Mouse (Mus musculus) R1 (cell line): ENCODE data around the gene Catspere2.
"Not testable (repeated sequence)": the region's sequence is repeated elsewhere in the genome, so short reads cannot be mapped to it uniquely, and the experiment has no call there.

Experiments
- DNase-seq: peaks from one replicate; pipeline ENCODE4 v3.0.0-alpha.2; 2018; ENCODE audit warnings: low read depth, low spot score

Catspere2 gene

DNA sequence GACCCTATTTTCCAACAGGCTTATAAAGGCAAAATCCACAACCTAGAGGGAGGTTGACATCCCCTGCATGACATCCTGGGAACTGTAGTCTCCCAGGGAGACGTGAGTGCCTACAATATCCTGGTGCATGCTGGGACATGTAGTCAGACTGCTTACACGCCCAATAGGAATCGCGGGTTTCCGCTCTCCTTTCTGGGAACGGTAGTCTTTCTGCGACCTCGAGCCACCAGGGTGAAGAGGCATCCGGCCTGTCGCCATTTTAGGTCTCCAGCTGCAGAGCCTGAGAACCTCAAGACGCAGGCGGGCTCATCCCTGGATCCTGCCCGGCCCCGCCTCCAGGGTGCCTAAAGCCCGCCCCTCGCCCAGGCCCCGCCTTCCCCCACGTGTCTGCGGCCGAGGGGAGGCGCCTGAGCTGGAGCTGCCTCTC is at the start of gene Catspere2:
TSS of gene Catspere2 (plus strand) at position 400 of the 427 bp plus-strand sequence.
- peak; percentile 99 for DNase-seq

- peak; percentile 20 for DNase-seq
These were observed 42.7 kb upstream of the Catspere2 start for GRCm38 (mm10) chr1:177940422-177940977.

DNA sequence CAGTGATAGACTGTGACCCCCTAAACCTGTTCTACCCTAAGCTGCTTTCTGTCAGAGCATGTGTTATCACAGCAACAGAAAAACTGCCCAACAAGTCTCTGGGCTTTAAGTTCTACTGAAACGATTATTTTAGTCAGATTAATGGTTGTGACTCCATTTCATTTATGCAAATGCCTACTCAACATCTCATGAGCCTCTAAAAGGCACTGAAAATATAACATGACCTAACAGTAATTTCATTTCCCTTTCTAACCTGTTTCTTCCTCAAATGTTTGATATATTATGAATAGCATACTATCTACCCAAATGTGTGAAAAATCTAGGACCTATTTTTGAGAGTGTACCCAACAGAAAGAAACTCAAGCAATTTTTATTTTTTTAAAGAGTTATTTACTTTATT is 1.9 kb upstream of the Catspere2 start:
- DNase-seq = no peak

DNA sequence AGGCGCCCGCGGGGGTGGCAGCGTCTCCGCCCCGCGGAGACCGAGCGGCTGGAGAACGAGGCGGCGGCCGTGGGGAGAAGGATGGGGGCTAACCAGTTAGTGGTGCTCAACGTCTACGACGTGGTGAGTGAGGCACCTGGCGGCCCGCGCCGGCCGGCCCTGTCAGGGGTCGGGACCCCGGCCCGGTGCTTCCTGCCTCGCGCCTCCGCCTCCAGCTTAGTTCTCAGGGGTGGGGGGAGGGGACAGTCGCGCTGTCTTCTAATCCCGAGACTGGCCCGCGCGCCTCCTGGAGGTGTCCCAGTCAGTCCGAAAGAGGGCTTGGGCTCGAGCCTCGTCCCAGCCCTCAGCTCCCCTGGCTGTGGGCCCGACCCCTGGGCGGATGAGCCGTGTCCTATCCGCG is 359 bp downstream of the Catspere2 start:
- DNase-seq = not testable (repeated sequence)

- peak; percentile 34 for DNase-seq
These were observed 983 bp downstream of the Catspere2 start for GRCm38 (mm10) chr1:177984206-177984605.

- peak; percentile 81 for DNase-seq
These were observed 4.3 kb downstream of the Catspere2 start for GRCm38 (mm10) chr1:177987476-177987875.

GRCm38 (mm10) chr1:178072798-178073197 is 89.6 kb downstream of the Catspere2 start:
- DNase-seq = peak; percentile 54

GRCm38 (mm10) chr1:178097865-178098264 is 114.6 kb downstream of the Catspere2 start:
- not testable (repeated sequence) for DNase-seq

- not testable (repeated sequence) for DNase-seq
These were observed 125.3 kb downstream of the Catspere2 start for GRCm38 (mm10) chr1:178108514-178108913.

GRCm38 (mm10) chr1:178122236-178122635 is 139.0 kb downstream of the Catspere2 start:
- not testable (repeated sequence) for DNase-seq

- DNase-seq = no peak
These were observed 151.1 kb downstream of the Catspere2 start for GRCm38 (mm10) chr1:178134288-178134687.

DNA sequence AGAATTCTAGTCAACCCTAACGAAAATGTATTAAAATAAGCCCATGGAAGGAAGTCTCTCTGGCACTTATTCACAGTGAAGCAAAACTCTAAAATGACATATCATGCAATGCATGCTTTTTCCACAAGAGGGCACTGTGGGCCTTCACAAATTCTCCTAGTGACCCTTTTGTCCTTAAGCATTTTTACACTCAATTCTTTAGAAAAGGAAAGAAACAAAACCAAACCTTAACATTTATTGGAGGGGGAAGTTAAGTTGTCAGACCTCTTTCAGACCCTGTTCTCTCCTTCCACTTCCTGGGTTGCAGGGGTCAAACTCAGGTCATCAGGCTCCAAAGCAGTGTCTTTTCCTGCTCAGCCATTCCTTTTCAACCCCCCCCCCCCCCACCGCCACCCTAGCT is 163.3 kb downstream of the Catspere2 start:
- DNase-seq = peak; percentile 44

GRCm38 (mm10) chr1:178146915-178147314 is 163.7 kb downstream of the Catspere2 start:
- DNase-seq = peak; percentile 33

DNA sequence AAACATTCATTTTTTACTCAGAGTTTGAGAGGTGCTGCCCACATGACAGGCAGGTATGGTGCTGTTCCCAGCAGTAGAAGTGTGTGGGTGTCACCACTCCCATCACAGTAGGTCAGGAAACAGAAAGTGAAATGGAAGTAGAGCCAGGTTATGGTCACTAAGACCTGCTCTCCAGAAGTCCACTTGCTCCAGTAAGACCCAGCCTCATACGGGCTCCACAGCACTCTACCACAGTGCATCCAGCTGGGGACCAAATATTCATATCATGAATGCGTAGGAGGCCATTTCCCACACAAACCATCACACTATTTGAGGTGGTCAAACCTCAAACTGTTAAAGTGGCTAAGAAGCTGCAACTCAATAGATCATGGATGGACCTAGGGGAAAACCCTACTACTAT is 199.0 kb downstream of the Catspere2 start:
- no peak for DNase-seq

DNA sequence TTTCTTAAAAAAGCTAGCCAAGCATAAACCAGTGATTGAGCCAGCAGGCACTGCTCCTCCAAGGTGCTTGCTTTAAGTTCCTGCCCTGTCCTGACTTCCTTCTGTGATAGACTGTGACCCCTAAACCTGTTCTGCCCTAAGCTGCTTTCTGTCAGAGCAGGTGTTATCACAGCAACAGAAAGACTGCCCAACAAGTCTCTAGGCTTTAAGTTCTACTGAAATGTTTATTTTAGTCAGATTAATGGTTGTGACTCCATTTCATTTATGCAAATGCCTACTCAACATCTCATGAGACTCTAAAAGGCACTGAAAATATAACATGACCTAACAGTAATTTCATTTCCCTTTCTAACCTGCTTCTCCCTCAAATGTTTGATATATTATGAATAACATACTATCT is 202.4 kb downstream of the Catspere2 start:
- DNase-seq = no peak

DNA sequence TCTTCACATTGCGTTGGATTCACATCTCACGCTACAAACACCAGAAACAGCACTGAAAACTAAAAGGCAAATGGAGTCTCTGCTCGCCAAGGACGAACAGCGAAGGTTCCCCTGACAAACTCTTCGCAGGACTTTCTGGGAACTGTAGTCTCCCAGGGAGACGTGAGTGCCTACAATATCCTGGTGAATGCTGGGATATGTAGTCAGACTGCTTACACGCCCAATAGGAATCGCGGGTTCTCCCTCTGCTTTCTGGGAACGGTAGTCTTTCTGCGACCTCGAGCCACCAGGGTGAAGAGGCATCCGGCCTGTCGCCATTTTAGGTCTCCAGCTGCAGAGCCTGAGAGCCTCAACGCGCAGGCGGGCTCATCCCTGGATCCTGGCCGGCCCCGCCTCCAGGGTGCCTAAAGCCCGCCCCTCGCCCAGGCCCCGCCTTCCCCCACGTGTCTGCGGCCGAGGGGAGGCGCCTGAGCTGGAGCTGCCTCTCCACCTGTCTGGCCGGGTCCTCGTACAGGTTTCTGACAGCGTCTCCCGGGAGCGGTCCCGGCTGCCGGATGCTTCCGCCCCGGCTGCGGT is 204.1 kb downstream of the Catspere2 start, which contains the start of gene Desi2:
TSS of gene Desi2 (plus strand) at position 202 of the 576 bp plus-strand sequence.
- peak; percentile 99 for DNase-seq

DNA sequence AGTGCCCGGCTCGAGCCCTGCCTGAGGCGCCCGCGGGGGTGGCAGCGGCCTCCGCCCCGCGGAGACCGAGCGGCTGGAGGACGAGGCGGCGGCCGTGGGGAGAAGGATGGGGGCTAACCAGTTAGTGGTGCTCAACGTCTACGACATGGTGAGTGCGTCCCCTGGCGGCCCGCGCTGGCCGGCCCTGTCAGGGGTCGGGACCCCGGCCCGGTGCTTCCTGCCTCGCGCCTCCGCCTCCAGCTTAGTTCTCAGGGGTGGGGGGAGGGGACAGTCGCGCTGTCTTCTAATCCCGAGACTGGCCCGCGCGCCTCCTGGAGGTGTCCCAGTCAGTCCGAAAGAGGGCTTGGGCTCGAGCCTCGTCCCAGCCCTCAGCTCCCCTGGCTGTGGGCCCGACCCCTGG is 204.6 kb downstream of the Catspere2 start:
- DNase-seq = not testable (repeated sequence)

DNA sequence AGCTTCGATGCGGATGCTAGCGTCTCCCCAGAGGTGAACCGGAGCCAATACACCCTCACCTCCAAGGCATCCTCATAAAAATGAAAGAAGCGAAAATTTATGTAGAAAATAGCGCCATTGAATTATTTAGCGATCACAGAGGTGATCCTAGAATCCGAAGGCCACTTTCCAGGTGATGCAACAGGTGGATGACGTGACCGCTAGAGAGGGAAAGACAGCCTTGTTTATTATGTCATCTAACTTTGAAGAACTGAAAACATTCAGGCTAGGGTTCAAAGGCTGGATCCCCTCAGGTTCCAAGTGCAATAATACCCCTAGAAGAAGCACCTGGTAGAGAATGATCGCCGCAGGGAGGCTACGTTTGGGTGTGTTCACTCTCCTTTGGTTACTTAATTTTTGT is 205.2 kb downstream of the Catspere2 start:
- no peak for DNase-seq

DNA sequence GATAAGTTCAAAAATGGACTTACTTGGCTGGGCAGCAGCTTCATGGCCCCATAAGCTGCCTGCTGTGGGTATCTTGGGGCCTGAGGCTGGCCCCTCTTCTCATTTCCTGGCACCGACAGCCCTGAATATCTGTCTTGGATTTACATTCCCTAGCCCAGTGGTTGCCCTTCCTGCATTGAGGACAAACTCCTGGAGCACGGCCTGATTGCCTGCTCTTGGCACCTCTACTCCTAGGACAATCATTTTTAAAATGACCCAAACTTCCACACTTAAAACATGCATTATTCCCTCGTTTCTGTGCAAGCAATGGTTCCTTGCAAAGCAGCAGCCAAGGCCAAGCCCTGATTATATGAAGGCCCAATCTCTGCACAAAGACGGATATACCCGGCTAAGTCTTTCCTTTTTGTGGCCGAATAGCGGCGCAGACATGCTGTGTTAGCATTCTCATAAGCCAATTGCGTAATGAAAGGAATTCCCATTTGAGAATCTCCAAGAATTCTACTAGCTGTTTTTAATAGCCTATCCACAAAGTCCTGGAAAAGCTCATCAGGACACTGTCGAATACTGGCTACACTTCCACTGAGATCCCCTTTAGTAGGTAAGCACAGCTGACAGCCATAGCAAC is 222.6 kb downstream of the Catspere2 start:
- DNase-seq = peak; percentile 31

DNA sequence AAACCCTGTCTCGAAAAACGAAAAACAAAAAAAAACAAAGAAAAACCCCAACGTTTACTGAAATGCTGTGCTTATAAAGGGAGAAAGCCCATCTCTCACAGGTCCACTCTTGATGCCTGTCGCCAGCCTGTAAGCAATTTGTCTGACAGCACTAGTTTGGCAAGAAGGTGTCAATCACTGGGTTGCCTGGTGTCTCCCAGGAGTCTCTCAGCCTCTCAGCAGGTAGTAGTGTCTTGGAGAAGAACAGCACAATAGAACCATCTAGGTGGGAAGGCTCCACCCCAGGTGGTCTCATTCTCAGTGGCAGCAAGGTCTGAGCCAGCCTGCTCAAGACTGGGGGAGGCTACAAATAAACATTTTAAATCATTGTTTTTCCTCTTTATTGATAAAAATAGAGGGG is 224.6 kb downstream of the Catspere2 start:
- peak; percentile 85 for DNase-seq

- DNase-seq = no peak
These were observed 226.7 kb downstream of the Catspere2 start for GRCm38 (mm10) chr1:178209966-178210365.

- no peak for DNase-seq
These were observed 233.9 kb downstream of the Catspere2 start for GRCm38 (mm10) chr1:178217157-178217556.

DNA sequence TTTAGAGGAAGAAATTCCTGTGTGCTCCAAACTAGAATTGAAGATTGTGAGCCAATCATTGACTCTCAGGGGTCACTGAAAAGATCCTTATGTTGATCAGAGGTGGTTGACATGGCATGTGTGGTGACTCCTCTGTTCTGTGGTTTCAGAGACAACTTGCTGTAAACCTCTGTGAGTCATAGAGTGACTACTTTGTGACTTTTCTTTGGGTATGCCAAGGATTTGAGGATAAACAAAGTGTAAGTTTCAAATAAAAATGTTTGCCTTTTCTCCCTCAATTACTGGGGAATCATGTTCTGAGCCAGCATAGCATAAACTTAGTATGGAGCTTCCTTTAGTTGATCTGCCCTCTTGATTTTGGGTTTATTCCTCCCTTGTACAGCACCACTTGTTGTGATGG is 235.1 kb downstream of the Catspere2 start:
- no peak for DNase-seq
